Mouse (Mus musculus): ENCODE results near the gene Mcm3ap.

- TF ChIP-seq GATA1 (IDR thresholded peaks at IDR 0.05; ENCODE audit: borderline replicate concordance, low read length), result no peak
- no peak for TF ChIP-seq FLI1 (IDR thresholded peaks at IDR 0.05; ENCODE audit: low read length)
Measured at GRCm38 (mm10) chr10:76433925-76434324, 34.8 kb upstream of the Mcm3ap start.

Data from megakaryocyte, embryonic 14.5 days (primary cell).